Mouse (Mus musculus) inflammation-experienced regulatory T-cells, adult 6 months (primary cell): ENCODE data around the gene Runx2. TPM values are rescaled to one million over a fixed set of nuclear protein-coding genes. Genes with fewer than 3 reads are reported as not detected.

Source experiments
- ATAC-seq: one replicate; pipeline ENCODE4 v1.8.0; 2017
- polyA plus RNA-seq, 3 experiments: library from polyadenylated mRNA; unstranded; fragments of 100-300 nt; shearing (Covaris generic); gene quantifications; one replicate each; pipeline ENCODE4 v1.2.1; 2017

The Runx2 gene
- polyA plus RNA-seq, 3 experiments from 2014 or later, result 6.2 to 21.3 (median 8.4) TPM

- ATAC-seq, result no peak
Measured at GRCm38 (mm10) chr17:44767375-44767774, 47.2 kb downstream of the Runx2 start.

DNA sequence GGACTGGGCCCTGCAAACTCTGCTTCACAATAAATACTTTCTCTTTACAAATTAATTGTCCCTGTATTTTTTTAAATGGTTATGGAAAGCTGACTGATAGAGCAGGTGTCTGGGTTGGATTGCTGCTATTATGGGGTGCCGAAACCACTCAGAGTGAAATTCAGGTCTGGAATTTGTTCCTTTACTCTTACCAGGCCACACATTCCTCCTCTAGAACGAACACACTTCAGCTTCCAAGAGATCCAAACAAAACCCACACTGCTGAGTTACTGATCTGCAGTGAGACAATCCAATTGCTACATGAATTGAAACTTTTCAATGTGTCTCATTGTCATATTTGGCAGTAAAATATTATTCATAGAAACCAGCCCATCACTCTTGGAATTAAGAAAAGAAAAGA, 47.6 kb downstream of the Runx2 start:
- no peak for ATAC-seq

GRCm38 (mm10) chr17:44766318-44766717, 48.3 kb downstream of the Runx2 start:
- ATAC-seq, result peak; percentile 80

- ATAC-seq, result peak; percentile 46
Measured at GRCm38 (mm10) chr17:44745378-44745777, 69.2 kb downstream of the Runx2 start.

DNA sequence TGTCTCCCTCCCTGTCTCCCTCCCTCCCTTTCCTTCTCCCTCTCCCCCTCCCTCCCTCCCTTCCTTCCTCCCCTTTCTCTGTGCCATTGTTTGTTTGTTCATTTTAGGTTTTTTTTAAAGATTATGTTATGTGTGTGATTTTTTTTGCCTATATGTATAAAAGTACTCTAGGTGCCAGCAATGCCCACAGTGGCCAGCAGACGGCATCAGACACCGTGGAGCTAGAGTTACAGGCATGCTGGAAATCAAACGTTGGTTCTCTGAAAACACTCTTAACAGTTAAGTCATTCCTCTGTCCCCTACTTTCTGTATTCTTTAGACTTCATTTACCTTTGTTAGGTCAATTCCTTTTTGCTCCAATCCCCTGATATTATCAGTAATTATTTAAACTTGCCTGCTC, 70.8 kb downstream of the Runx2 start:
- no peak for ATAC-seq

DNA sequence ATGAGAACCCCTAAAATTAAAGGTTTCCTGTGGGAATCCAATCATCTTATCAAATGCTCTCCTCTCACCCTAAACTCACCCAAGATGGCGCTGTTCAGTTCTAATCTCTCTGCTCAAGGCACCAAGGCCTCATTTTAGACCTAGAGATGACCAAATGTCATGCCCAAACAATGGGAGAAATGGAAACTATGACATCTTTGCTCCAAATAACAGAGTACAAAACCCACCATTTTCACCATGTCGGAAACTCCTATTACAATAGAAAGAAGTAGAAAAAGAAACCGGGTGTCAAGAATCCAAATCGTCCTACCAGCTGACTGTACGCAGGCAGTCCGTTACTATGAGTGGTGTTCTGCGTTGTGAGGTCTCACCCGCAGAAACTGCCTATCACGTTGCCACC, 72.4 kb downstream of the Runx2 start:
- ATAC-seq, result no peak

GRCm38 (mm10) chr17:44738121-44738637, 76.4 kb downstream of the Runx2 start:
- no peak for ATAC-seq

GRCm38 (mm10) chr17:44737275-44738120, 77.1 kb downstream of the Runx2 start:
- ATAC-seq, result no peak

GRCm38 (mm10) chr17:44735991-44736561, 78.5 kb downstream of the Runx2 start:
- peak; percentile 59 for ATAC-seq

GRCm38 (mm10) chr17:44735223-44735990, 79.2 kb downstream of the Runx2 start:
- ATAC-seq, result peak; percentile 37

GRCm38 (mm10) chr17:44734501-44735222, 79.9 kb downstream of the Runx2 start:
- peak; percentile 20 for ATAC-seq

DNA sequence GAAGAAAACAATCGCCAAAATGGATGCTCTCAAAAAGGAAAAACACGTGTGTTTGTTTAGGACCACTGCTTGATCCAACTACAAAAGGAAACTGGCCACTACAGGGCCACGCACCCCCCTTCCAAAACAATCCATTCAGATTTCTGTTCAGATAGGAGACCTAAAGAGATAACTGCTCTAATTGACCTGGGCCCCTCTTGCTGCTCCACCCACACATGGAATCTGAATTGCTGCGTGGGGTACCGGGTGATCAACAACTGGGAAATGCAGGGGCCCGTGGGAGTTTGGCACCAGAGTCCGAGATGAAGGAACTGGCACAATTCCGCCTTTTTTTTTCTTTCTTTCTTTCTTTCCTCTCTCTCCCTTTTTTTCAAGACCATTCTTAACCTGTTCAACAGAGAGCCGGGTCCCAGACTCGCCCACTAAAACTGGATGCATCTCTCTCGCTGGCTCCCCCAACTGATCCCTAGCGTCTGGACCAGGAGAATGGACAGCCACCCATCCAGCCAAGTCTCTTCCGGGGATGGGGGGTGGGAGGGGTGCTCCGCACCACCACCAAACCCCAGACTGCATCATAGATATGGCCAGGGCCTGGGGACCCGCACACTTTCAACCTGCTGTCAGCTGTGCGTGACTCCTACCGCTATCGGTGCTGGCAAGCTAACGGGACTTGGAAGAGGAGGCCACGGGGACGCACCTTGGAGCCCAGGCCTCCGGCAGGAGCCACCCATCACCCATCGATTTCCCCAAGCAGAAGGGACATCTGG, 80.9 kb downstream of the Runx2 start:
- ATAC-seq, result no peak

DNA sequence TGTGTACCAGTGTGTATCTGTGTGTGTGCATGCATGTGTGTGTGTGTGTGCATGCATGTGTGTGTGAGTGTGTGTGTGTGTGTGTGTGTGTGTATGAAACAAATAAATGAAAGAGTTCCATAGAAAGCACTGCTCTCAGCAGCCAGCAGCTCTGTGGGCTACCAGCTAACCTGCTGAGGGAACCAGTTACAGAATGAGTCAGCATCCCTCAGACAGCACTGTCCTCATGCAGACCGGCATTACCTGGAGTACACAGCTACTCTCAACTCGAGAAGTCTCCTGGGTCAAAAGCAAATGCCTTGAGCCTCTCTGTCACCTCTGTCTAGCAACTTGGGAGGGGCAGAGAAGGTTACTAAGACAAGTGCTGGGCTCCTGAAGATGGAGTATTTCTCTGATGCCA, 86.1 kb downstream of the Runx2 start:
- ATAC-seq, result peak; percentile 67

DNA sequence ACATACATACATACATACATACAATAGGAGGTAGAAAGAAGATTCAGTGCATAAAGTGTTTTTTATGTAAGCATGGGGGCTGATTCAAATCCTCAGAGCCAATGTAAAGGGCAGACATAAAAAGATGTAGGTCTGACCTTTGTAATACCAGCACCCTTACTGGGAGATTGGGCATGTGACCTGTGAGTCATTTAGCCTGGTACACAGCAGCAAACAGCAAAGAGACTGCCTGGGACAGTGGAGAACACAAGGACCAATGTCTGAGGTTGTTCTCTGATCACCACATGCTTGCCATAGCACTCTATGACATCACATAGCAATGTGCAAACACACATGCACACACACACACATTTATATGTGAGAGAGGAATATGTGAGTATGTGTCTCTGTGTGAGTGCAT, 86.9 kb downstream of the Runx2 start:
- peak; percentile 30 for ATAC-seq

- ATAC-seq, result no peak
Measured at GRCm38 (mm10) chr17:44724805-44725480, 89.7 kb downstream of the Runx2 start.

GRCm38 (mm10) chr17:44724255-44724654, 90.3 kb downstream of the Runx2 start:
- ATAC-seq, result no peak

GRCm38 (mm10) chr17:44722103-44722792, 92.3 kb downstream of the Runx2 start:
- ATAC-seq, result no peak

DNA sequence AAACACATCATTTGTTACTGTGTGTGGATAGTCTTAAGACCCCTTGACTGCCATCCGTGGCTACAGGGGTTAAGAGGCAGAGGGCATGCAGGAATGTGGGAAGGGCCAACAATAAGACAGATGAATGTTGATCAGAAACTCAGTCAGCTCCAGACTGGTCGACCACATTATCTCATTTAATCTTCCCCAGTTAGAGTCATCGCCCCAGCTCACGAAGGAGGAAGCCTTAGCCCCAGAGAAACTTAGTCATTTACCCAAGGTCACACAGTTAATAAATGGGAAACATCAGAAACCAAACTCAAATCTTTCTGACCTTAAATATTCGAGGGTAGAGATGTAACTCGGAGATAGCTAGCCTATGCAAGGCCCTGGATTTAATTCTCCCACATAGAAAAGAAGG, 96.0 kb downstream of the Runx2 start:
- ATAC-seq, result peak; percentile 8

DNA sequence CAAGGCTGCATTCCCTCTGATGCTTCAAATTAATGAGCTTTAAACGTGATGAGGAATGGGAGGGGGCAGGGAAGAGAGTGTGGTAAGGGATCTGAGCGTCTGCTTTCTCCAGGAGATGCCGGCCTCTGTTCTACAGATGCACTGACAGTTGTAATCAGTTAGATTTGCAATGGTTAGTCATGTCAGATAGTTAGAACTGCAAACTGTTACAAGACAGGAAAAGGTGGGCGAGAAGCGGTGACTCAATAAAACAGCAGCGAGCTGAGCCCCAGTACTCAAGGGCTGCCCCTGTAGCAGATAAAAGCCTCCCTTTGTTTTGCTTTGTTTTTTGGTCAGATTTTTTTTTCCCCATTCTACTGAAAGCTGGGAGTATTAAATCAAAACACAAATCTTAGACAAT, 96.6 kb downstream of the Runx2 start:
- ATAC-seq, result peak; percentile 73

GRCm38 (mm10) chr17:44714116-44714515, 100.5 kb downstream of the Runx2 start:
- peak; percentile 40 for ATAC-seq
